Comparison of ENCODE assay signal across 9 mouse cellular contexts in genomic region chr16:84879146-84879545, GRCm38 (mm10). TPM values are rescaled to one million over a fixed set of nuclear protein-coding genes. Genes with fewer than 3 reads are reported as not detected.
DNase-seq lines count a peak whose midpoint lies in the region; ATAC-seq and TF ChIP-seq lines count a peak whose summit lies in the region.
"Had no signal": no experiment of that assay in that cellular context is flagged by ENCODE, and none has a peak within 500 bp of the region (broad histone marks: within the 10 kb centered on the region; RNA-seq: fewer than 3 reads in every experiment).

No protein-coding gene starts in this region.

- DNase-seq in adipocyte (ENCODE audit: low spot score), result peak; percentile 60
- DNase-seq in gastrocnemius, postnatal 10 days, result peak; percentile 76
- DNase-seq in kidney, postnatal 4 days, result peak; percentile 77 to 81
- peak; percentile 89 for DNase-seq in lung, embryonic 14.5 days
- peak; percentile 48 for DNase-seq in retina, postnatal 7 days (ENCODE audit: low read depth, low spot score)
- DNase-seq in urinary bladder, postnatal 25 days (ENCODE audit: low spot score), result peak; percentile 52

- WGBS in lung, embryonic 14.5 days, result 21% methylated on average over 5 of the region's 5 CpGs

- H3K9ac ChIP-seq in lung, embryonic 14.5 days, result no peak overlapping the region
- H3K9ac ChIP-seq: midbrain, embryonic 12.5 days had no signal

- H3K27me3 ChIP-seq in E14TG2a.4 (ENCODE audit: insufficient read depth, low read length), result no peaks in the 10 kb centered on the region
- no peaks in the 10 kb centered on the region for H3K27me3 ChIP-seq in lung, embryonic 14.5 days (ENCODE audit: insufficient read depth, low read length)
- H3K27me3 ChIP-seq: midbrain, embryonic 12.5 days had no signal

- ATAC-seq in common myeloid progenitor, adult 5-6 weeks (replicated peaks; ENCODE audit: low read depth, poor library complexity, severe bottlenecking), result peak; percentile 98
- no peak; the same call in 1 of the 2 replicates for ATAC-seq in lung, embryonic 14.5 days (ENCODE audit: insufficient read depth)

- TF ChIP-seq CTCF in E14TG2a.4 (conservative IDR thresholded peaks at IDR 0.05; ENCODE audit: low read length), result peak; percentile 98
- peak; percentile 91 for TF ChIP-seq CTCF in lung, embryonic 14.5 days (IDR thresholded peaks at IDR 0.05; ENCODE audit: low read depth)

- H3K9me3 ChIP-seq in E14TG2a.4 (ENCODE audit: low read length), result no peaks in the 10 kb centered on the region
- no peaks in the 10 kb centered on the region for H3K9me3 ChIP-seq in lung, embryonic 14.5 days (ENCODE audit: low read depth, low read length)
- H3K9me3 ChIP-seq: midbrain, embryonic 12.5 days had no signal

- no peaks in the 10 kb centered on the region for H3K36me3 ChIP-seq in E14TG2a.4 (ENCODE audit: insufficient read depth, low read length)
- H3K36me3 ChIP-seq in lung, embryonic 14.5 days (ENCODE audit: insufficient read depth), result no peaks in the 10 kb centered on the region
- H3K36me3 ChIP-seq: midbrain, embryonic 12.5 days had no signal

- H3K4me3 ChIP-seq in E14TG2a.4 (replicated peaks; ENCODE audit: low read length), result no peak overlapping the region
- no peak overlapping the region for H3K4me3 ChIP-seq in lung, embryonic 14.5 days (ENCODE audit: low read depth, low read length)
- H3K4me3 ChIP-seq: midbrain, embryonic 12.5 days had no signal

- H3K27ac ChIP-seq in lung, embryonic 14.5 days (ENCODE audit: low read depth), result no peak overlapping the region
- H3K27ac ChIP-seq: midbrain, embryonic 12.5 days had no signal

- H3K4me2 ChIP-seq in lung, embryonic 14.5 days, result no peak overlapping the region
- H3K4me2 ChIP-seq: midbrain, embryonic 12.5 days had no signal

- peaks cover 5% of the 10 kb centered on the region; the same call in 1 of the 2 replicates for H3K4me1 ChIP-seq in E14TG2a.4 (replicated peaks; ENCODE audit: low read depth, low read length)
- peaks cover 10% of the 10 kb centered on the region for H3K4me1 ChIP-seq in lung, embryonic 14.5 days (ENCODE audit: insufficient read depth)

RNA-seq across cellular contexts. Expression of gene Atp5j, which starts 43.7 kb away (rescaled TPM):
- total RNA-seq in common myeloid progenitor, adult 5-6 weeks (2017), result 290 and 371 TPM in 2 replicates
- 1,000 to 10,000 TPM in 1 of 2 experiments, 100 to 1,000 TPM in 1; 958 to 1,126 TPM for total RNA-seq in gastrocnemius, postnatal 10 days (2021)
- polyA plus RNA-seq in lung, embryonic 14.5 days (2014; fragmentation: Nextera tagmentation; extraction: Ambion mirVana), result 842 and 905 TPM in 2 replicates

RNA-seq across cellular contexts. Expression of gene Gabpa, which starts 44.4 kb away (rescaled TPM):
- total RNA-seq in common myeloid progenitor, adult 5-6 weeks (2017), result 75.3 and 86.6 TPM in 2 replicates
- total RNA-seq in gastrocnemius, postnatal 10 days (2021), result 10 to 100 TPM; 29.3 to 35.7 TPM
- polyA plus RNA-seq in lung, embryonic 14.5 days (2014; fragmentation: Nextera tagmentation; extraction: Ambion mirVana), result 47.4 and 47.5 TPM in 2 replicates
